Mouse (Mus musculus) fat pad, adult 2 months (tissue): ENCODE measurements around the gene Gm20388.

ENCODE experiments used
- DNase-seq: peaks from one replicate; pipeline ENCODE4 v3.0.0-alpha.2; 2011; ENCODE audit warnings: low read depth, low spot score; ENCODE audit errors: extremely low read depth

Gm20388 gene

GRCm38 (mm10) chr8:120569123-120569522 is 658.5 kb downstream of the Gm20388 start:
- no peak for DNase-seq

DNA sequence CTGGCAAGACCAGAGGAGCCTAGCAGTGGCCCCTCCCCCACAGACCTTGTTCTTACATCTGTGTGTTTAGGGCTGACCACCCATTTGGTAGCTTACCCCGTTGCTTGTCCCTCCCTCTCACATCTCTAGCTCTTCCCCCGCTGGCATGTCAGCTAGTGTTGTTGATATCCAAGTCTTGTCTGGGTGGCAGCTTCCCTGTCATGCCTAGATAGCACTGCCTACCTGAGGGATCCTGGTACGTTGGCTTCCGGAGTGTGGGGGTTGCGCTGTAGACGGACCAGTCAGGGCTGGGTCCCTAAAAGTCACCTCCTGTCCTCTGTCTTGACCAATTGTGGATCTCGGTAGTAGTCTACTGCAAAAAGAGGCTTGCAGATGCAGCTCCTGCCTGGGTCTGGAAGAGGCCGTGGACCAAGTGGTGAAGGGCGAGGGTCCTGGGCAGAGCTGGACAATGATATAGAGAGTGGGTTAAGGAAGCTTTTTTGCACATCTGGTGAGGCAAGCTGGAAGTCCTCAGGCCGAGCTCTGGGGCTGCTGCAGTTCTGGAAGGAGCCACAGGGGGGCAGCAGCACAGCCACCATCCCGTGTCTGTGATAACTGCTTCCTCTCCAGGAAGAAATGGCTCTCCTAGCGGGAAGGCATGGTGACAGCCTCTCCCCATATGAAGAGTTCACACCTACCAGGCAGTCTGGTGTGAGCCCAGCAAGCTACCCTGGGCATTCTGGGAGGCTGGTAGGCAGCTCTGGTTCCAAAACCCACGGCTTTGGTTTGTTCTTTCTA is 659.5 kb downstream of the Gm20388 start:
- no peak for DNase-seq

- DNase-seq, result no peak
Measured at GRCm38 (mm10) chr8:120571561-120571960, 660.9 kb downstream of the Gm20388 start.

DNA sequence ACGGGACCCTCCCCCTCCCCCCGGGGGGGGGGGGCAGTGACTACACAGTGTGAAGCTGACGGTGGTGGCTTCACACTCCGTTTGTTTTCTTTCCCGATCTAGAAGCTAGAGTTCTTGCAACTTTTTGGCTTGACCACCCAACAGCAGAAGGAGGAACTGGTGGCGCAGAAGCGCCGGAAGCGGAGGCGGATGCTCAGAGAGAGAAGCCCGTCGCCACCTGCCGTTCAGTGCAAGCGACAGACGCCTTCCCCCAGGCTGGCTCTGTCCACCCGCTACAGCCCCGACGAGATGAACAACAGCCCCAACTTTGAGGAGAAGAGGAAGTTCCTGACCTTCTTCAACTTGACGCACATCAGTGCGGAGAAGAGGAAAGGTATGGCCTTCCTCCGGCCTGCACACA is 661.9 kb downstream of the Gm20388 start:
- DNase-seq, result no peak

- DNase-seq, result no peak
Measured at GRCm38 (mm10) chr8:120573866-120574265, 663.2 kb downstream of the Gm20388 start.

DNA sequence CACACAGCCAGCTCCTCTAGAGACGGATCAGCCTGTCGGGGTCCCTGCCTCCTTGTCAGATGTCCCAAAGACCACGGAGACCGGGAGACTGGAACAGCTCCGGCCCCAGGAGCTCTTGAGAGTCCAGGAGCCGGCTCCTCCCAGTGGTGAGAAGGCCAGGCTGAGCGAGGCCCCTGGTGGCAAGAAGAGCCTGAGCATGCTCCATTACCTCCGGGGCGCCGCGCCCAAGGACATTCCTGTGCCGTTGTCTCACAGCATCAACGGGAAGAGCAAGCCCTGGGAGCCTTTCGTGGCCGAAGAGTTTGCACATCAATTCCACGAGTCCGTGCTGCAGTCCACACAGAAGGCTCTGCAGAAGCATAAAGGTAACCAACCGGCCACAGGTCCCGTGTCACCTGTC is 664.3 kb downstream of the Gm20388 start:
- no peak for DNase-seq

DNA sequence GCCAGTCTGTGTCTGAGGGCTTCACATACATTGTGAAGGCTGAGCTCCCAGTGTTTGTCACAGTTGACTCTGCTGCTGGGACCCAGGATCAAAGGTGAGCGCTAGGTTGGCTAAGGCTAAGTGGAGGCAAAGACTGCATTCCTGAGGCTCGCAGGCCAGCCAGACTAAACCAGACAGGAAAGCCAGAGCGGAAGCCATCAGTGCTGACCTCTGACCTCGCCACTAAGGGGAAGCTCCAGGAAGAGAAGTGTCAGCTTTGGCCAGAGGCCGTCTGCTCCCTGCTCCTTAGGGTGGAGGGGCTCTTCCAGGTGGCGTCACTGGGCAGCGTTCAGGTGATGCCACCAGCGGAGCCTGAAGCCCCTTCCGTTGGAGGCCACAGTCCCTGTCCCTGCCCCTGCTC is 665.2 kb downstream of the Gm20388 start:
- DNase-seq, result no peak

- no peak for DNase-seq
Measured at GRCm38 (mm10) chr8:120577821-120578220, 667.2 kb downstream of the Gm20388 start.

GRCm38 (mm10) chr8:120580336-120581000 is 669.8 kb downstream of the Gm20388 start:
- no peak for DNase-seq

DNA sequence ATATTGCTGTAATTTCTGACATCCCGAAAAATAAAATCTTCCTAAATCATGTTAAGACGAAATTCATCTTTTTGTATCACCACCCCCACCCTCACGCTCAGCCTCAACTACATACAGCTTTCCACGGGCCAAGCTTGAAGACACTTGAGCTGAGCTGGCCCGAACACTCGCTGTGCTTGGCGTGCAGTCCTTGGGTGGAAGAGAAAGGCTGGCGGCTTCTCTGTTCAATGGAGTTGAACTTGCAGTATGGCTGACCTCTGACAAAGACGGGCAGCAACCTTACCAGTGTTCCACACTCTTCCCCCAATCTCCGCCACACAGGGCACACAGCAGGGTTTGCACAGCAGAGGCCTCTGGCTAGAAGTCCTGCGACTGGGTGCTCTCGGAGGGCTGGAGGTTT is 670.7 kb downstream of the Gm20388 start:
- no peak for DNase-seq

DNA sequence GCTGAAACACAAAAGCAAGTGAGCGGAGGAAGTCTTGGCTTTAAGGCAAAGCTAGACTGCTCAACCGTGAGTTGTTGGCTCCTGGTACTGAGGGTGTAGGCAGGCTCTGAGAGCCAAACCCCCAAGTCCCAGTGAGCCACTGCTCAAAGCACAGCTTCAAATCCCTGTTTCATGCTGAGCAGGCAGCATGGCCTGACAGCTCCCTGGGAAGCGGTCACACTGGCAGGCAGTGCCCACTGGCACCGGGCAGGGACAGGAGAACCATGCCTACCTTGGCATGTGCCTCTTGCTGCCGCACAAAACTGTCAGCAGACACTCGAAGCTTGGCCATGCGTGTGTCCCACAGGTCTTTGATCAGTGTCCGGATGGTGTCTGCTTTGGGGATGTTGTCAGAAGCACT is 671.2 kb downstream of the Gm20388 start:
- no peak for DNase-seq

GRCm38 (mm10) chr8:120585521-120585920 is 674.9 kb downstream of the Gm20388 start:
- DNase-seq, result no peak

GRCm38 (mm10) chr8:120588908-120589771 is 678.5 kb downstream of the Gm20388 start, which contains the start of gene Gins2:
Gene Gins2, minus strand, starts transcription at chr8:120589304.
- peak; percentile 93 for DNase-seq

GRCm38 (mm10) chr8:120589921-120590320 is 679.3 kb downstream of the Gm20388 start:
- no peak for DNase-seq

GRCm38 (mm10) chr8:120591587-120592292 is 681.1 kb downstream of the Gm20388 start:
- no peak for DNase-seq

DNA sequence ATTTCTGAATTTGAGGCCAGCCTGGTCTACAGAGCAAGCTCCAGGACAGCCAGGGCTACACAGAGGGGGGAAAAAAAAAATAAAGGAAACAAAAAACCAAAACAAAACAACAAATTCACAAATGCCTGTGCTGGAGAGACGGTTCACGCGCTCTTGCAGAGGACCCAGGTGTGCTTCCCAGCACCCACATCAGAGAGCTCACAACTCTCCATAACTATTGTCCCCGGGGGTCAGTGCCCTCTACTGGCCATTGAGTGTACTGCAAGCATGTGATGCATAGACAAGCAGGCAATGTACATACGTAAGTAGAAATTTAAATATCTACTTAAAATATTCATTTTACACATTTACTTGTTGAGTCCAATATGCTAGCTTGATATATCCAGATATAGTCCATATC is 683.9 kb downstream of the Gm20388 start:
- DNase-seq, result no peak

DNA sequence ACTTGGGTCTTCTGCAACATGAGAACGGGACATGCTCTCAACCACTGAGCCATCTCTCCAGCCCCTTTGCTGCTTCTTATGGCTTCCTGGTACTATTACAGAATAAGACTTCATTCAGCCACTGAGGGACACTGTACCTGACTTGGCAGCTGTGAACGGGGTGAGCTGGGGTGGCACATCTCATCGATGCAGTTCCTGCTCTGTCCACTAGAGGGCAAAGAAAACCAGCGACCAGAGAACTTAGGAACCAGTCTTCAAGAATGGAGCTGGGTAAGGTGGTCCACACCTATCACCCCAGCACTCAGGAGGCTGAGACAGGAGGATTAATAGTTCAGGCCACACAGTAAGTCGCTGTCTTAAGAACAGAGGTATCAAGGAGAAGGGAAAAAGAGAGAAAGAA is 685.3 kb downstream of the Gm20388 start:
- DNase-seq, result no peak

DNA sequence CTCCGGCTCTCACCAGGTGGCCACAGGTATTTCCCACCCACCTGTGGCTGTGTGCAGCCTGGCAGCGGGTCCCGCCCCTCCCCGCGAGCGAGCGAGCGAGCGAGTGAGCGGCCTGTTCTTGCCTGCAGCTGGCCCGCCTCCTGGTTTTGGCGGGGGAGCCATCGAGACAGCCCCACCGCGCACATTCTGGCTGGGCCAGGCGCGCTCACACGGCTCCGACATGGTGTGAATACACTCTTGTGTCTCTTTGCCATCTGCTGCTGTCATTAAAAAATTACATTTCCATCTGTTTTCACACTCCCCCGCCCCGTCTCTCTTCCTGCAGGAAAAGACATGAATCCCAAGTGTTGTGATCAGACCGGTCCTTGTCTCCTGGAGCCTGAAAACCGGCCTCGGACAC is 687.9 kb downstream of the Gm20388 start:
- DNase-seq, result no peak

GRCm38 (mm10) chr8:120599504-120599903 is 688.9 kb downstream of the Gm20388 start:
- no peak for DNase-seq

DNA sequence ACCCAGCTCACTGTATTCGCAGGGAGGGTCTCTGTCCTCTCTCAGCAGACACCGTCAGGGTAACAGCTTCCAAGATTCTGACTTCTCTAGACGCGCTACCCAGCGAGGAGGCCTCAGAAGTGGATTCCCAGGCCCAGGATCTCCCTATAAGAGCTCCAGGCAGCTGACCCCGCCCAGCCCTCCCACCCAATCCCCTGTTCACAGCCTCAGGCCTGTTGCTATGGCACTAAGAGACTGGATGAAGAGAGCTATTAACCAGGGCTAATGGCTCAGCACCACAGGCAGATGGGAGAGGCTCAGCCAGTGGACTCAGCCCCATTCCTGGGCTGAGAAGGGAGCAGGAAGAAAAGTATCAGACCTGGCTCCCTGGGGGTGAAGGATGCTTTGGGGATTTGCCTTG is 692.0 kb downstream of the Gm20388 start:
- DNase-seq, result no peak

DNA sequence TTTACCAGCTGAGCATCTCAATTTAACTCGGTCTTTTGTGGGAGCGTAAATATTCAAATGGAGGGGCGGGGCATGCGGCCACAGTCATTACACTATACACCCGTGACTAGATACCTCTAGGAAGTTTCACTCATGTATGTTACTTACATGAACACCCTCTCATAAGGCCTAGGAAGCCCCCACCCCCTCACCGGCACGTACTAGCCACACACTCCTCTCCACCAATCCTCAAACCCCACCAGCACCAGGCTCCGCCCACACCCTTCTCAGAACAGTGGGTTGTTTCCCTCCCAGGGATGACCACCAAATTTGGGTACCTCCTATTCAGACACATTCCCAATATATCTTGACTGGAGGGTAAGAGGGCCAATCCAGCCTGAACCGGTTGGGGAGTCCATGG is 696.8 kb downstream of the Gm20388 start:
- DNase-seq, result no peak
